Mouse (Mus musculus): ENCODE measurements around the gene Tmem256. TPM values are rescaled to one million over a fixed set of nuclear protein-coding genes. Genes with fewer than 3 reads are reported as not detected.

Tmem256 gene
- polyA plus RNA-seq, 1 experiment, result 72.1 TPM

DNA sequence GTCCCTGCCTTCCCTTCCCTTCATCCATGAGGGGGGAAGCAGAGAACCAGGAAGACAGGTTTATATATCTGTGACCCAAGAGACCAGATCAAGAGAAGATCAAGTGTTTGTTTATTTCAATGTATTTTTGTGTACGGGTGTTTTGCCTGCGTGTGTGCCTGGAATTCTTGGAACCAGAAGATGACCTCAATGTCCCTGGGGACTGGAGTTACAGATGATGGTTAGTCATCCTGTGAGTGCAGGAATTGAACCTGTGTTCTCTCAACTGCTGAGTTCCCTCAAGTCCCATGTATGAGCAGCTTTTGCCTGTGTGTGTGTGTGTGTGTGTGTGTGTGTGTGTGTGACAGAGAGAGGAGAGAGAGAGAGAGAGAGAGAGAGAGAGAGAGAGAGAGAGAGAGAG lies 30.7 kb upstream of the Tmem256 start:
- TF ChIP-seq CTCF (IDR thresholded peaks at IDR 0.05; ENCODE audit: borderline replicate concordance, insufficient read depth, low read length), result no peak
- no peak for TF ChIP-seq POLR2A (IDR thresholded peaks at IDR 0.05; ENCODE audit: low read depth, low read length)
- Histone ChIP-seq H3K4me3 (ENCODE audit: insufficient read depth, low read length) (no peak overlapping the region), H3K27ac (ENCODE audit: insufficient read depth, low read length) (no peak overlapping the region), H3K4me1 (ENCODE audit: control insufficient read depth, insufficient read depth, low read length) (peaks cover 2% of the 10 kb centered on the region; the same call in 1 of the 2 replicates)

DNA sequence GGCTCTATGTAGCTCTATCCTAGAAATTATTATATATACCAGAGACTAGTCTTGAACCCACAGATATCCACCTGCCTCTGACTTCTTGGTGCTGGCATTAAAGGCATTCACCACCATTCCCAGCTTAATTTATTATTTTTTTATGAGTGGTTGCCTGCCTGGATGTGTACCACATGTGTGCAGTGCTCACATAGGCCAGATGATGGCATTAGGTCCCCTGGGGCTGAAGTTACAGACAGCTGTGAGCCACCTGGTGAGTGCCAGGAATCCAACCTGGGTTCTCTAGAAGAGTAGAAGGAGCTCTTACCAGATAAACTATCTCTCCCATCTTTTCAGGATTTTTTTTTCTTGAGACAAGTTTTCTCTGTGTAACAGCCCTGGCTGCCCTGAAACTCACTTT lies 28.0 kb upstream of the Tmem256 start:
- no peaks in the 10 kb centered on the region for H3K4me1 ChIP-seq (ENCODE audit: control insufficient read depth, insufficient read depth, low read length)
- no peak for TF ChIP-seq CTCF (IDR thresholded peaks at IDR 0.05; ENCODE audit: borderline replicate concordance, insufficient read depth, low read length)
- no peak for TF ChIP-seq POLR2A (IDR thresholded peaks at IDR 0.05; ENCODE audit: low read depth, low read length)
- H3K4me3 ChIP-seq (ENCODE audit: insufficient read depth, low read length), result no peak overlapping the region
- H3K27ac ChIP-seq (ENCODE audit: insufficient read depth, low read length), result no peak overlapping the region

DNA sequence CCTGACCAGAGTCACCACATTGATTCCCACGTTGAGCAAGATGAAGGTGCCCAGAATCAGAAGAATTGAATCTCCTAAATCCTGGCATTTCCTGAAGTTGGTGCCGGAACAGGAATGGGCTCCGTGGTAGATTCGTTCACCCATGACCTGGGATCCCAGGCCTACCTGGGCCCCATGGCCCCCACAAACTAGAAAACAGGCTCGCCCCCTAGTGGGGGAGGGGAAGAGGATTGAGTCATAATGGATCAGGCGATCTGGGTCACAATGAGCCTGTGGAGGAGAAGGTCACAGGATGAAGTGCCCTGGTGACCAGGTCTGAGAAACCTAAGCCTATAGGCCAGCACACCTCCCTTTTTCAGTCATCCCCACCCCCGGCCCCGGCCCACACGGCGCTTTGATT lies 23.2 kb upstream of the Tmem256 start, which contains the start of gene Gm39566:
Gm39566 (minus strand) TSS at position 144 of the 400 bp plus-strand sequence.
- TF ChIP-seq CTCF (IDR thresholded peaks at IDR 0.05; ENCODE audit: borderline replicate concordance, insufficient read depth, low read length) (no peak), POLR2A (IDR thresholded peaks at IDR 0.05; ENCODE audit: low read depth, low read length) (no peak)
- H3K4me3 ChIP-seq (ENCODE audit: insufficient read depth, low read length), result no peak within 1 kb of the TSS
- H3K4me1 ChIP-seq (ENCODE audit: control insufficient read depth, insufficient read depth, low read length), result no peaks in the 10 kb centered on the region
- no peak within 1 kb of the TSS for H3K27ac ChIP-seq (ENCODE audit: insufficient read depth, low read length)

DNA sequence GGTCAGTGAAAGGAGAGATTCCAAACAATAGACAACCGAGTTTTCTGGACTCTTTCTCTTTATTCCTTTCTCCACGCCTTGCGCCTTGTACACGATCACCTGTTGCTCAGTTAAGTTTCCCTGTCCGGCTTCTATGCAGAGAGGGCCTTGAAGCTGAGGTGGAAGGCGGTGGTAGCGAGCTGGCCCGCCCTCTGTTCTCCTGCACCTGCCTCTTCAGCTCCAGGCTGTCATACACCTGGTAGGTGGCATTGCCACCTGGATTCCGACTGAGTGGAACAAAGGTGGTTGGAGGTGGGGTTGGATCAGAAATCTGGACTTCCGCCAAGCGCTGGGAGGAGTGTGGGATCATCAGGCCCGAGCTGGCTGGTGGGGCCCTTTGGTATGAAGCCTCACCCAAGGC lies 21.8 kb upstream of the Tmem256 start:
- TF ChIP-seq CTCF (IDR thresholded peaks at IDR 0.05; ENCODE audit: borderline replicate concordance, insufficient read depth, low read length) (no peak), POLR2A (IDR thresholded peaks at IDR 0.05; ENCODE audit: low read depth, low read length) (no peak)
- no peak overlapping the region for H3K27ac ChIP-seq (ENCODE audit: insufficient read depth, low read length)
- H3K4me1 ChIP-seq (ENCODE audit: control insufficient read depth, insufficient read depth, low read length), result no peaks in the 10 kb centered on the region
- H3K4me3 ChIP-seq (ENCODE audit: insufficient read depth, low read length), result no peak overlapping the region

DNA sequence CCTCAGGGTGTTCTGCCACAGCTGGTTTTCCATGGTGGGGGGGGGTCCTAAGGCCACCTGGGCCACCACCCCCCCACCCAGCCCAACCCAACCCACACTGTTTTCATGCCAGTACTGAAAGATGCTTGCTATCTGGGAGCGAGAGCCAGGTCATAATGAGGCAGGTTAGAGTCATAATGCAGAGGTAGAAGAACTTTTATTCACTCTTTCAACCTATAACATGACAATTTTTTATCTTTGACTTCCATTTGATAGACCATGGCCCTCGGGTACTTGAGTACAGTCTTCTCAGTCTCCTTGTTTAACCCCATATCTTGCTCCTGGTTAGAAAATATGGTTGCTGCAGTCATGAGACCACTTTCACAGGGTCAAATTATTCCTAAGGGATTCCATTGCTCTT lies 19.9 kb upstream of the Tmem256 start, which contains the start of gene Spem2:
Spem2 (minus strand) TSS at position 101 of the 400 bp plus-strand sequence.
- Histone ChIP-seq H3K4me1 (ENCODE audit: control insufficient read depth, insufficient read depth, low read length) (no peaks in the 10 kb centered on the region), H3K27ac (ENCODE audit: insufficient read depth, low read length) (no peak within 1 kb of the TSS), H3K4me3 (ENCODE audit: insufficient read depth, low read length) (no peak within 1 kb of the TSS)
- TF ChIP-seq CTCF (IDR thresholded peaks at IDR 0.05; ENCODE audit: borderline replicate concordance, insufficient read depth, low read length) (no peak), POLR2A (IDR thresholded peaks at IDR 0.05; ENCODE audit: low read depth, low read length) (no peak)

DNA sequence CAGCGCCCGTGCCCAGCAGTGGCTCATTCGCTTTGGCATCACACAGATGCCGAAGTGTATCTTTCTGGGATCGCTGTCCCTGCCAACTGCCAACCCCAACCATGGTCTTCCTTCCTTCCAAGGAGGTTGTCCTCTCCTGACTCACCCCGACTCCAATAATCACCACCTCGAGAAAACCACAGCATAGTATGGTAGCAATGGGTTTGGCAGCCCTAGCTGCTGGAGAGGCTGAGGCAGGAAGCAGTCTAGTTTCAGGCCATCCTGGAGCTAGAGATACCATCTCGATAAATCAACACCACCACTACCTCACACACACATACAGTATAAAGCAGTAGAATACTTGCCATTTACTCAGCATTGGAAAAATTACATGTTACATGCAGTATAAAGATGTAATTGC lies 19.4 kb upstream of the Tmem256 start:
- Histone ChIP-seq H3K4me1 (ENCODE audit: control insufficient read depth, insufficient read depth, low read length) (no peaks in the 10 kb centered on the region), H3K27ac (ENCODE audit: insufficient read depth, low read length) (no peak overlapping the region), H3K4me3 (ENCODE audit: insufficient read depth, low read length) (no peak overlapping the region)
- TF ChIP-seq POLR2A (IDR thresholded peaks at IDR 0.05; ENCODE audit: low read depth, low read length) (no peak), CTCF (IDR thresholded peaks at IDR 0.05; ENCODE audit: borderline replicate concordance, insufficient read depth, low read length) (no peak)

DNA sequence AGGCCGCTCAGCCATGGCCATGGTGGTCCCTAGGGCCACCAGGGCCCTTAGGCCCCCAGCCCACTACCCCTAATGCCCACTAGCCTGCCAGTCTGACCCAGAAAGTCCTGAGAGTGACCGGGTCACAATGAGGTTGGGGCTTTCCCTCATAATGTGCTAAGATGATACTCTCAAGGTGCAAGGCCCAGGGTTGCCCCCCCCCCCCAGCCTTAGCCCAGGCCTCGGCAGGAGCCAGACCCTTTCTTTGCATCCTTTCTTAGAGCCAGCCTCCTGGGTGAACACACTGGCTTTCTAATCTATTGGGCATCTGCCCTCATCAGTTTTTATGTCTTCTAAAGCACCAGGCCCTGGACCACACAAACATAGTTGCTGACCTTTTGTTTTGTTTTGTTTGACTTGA lies 16.2 kb upstream of the Tmem256 start, which contains the start of gene Spem1:
Spem1 (minus strand) TSS at position 101 of the 400 bp plus-strand sequence.
- TF ChIP-seq POLR2A (IDR thresholded peaks at IDR 0.05; ENCODE audit: low read depth, low read length) (no peak), CTCF (IDR thresholded peaks at IDR 0.05; ENCODE audit: borderline replicate concordance, insufficient read depth, low read length) (no peak)
- H3K4me3 ChIP-seq (ENCODE audit: insufficient read depth, low read length), result no peak within 1 kb of the TSS
- H3K4me1 ChIP-seq (ENCODE audit: control insufficient read depth, insufficient read depth, low read length), result no peaks in the 10 kb centered on the region
- H3K27ac ChIP-seq (ENCODE audit: insufficient read depth, low read length), result no peak within 1 kb of the TSS

DNA sequence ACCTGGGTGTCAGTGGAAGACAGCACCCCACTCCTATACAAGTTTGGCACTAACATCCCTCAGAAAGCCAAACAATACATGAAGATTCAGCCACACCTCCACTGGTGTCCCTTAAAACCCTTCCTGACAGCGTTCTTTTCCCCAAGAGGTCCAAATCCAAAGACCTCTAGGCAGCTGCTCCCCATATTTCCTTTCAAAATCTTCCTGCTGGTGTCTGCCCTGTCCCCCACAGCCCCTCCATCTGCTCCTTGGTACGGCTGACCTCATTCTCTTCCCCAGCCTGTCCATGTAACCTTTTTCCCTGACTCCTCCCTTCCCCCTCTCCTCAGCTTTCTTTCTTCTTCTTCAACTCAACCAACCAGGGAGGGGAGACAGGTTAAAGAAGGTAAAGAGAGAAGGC lies 14.9 kb upstream of the Tmem256 start:
- no peak overlapping the region for H3K4me3 ChIP-seq (ENCODE audit: insufficient read depth, low read length)
- no peak for TF ChIP-seq POLR2A (IDR thresholded peaks at IDR 0.05; ENCODE audit: low read depth, low read length)
- no peak for TF ChIP-seq CTCF (IDR thresholded peaks at IDR 0.05; ENCODE audit: borderline replicate concordance, insufficient read depth, low read length)
- no peak overlapping the region for H3K27ac ChIP-seq (ENCODE audit: insufficient read depth, low read length)
- no peaks in the 10 kb centered on the region for H3K4me1 ChIP-seq (ENCODE audit: control insufficient read depth, insufficient read depth, low read length)

DNA sequence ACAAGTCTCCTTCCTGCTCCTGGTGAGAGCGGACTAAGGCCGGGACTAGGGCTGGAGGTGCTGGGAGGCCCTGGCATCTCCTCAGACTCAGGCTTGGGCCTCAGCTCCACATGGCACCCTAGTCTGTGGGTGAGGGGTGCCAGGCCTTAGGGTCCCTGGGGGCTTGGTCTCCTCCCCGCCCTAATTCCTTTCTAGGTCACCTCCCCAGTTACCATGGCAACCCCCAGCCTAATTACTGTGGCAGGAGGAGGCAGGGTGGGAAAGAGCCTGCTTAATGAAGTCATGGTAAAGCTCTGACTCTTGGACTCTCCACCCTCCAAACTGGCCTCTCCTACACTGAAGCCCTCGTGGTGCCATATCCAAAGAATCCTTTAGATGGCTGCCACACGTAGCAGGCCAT lies 9.5 kb upstream of the Tmem256 start:
- Histone ChIP-seq H3K4me3 (ENCODE audit: insufficient read depth, low read length) (no peak overlapping the region), H3K27ac (ENCODE audit: insufficient read depth, low read length) (no peak overlapping the region), H3K4me1 (ENCODE audit: control insufficient read depth, insufficient read depth, low read length) (no peaks in the 10 kb centered on the region)
- TF ChIP-seq POLR2A (IDR thresholded peaks at IDR 0.05; ENCODE audit: low read depth, low read length) (no peak), CTCF (IDR thresholded peaks at IDR 0.05; ENCODE audit: borderline replicate concordance, insufficient read depth, low read length) (no peak)

DNA sequence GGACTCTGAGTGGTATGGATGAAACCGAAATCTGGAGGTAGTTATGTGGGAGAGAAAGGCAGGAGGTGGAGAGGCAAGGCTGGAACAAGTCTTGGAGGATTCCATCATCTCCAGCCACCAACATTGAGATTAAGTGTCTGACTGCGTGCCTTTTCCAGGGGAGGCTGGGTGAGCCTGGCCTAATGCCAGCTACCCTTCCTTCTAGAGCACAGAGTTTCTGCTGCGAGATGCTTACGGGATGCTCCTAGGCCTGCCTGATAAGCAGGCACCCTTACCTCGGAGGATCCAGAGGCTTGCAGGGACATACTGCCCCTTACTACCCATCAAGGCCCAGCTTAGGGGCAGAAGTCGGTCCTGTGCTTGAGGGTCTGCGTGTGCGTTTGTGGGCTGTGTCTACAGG lies 4.8 kb upstream of the Tmem256 start:
- TF ChIP-seq CTCF (IDR thresholded peaks at IDR 0.05; ENCODE audit: borderline replicate concordance, insufficient read depth, low read length) (no peak), POLR2A (IDR thresholded peaks at IDR 0.05; ENCODE audit: low read depth, low read length) (no peak)
- Histone ChIP-seq H3K27ac (ENCODE audit: insufficient read depth, low read length) (no peak overlapping the region), H3K4me1 (ENCODE audit: control insufficient read depth, insufficient read depth, low read length) (peaks cover 3% of the 10 kb centered on the region; the same call in 1 of the 2 replicates), H3K4me3 (ENCODE audit: insufficient read depth, low read length) (no peak overlapping the region)

All from embryonic fibroblast, embryonic 13.5 days (primary cell).